Mouse (Mus musculus) heart, adult 2 months (tissue): ENCODE measurements around the gene Ppcs.

Experiments used
- CTCF ChIP-seq: fragments of 200-600 bp; IDR thresholded peaks from 2 replicates; pipeline ENCODE4 v1.8.1; 2022; ENCODE audit warnings: antibody characterized with exemption, mild to moderate bottlenecking, moderate library complexity
- EP300 ChIP-seq: fragments of 200-500 bp; IDR thresholded peaks from 2 replicates; pipeline ENCODE4 v1.6.1; 2011; ENCODE audit warnings: low read depth, low read length, control low read depth; ENCODE audit not compliant: insufficient read depth
- POLR2A ChIP-seq: fragments of 200-500 bp; IDR thresholded peaks from 2 replicates; pipeline ENCODE4 v1.6.1; 2011; ENCODE audit warnings: mild to moderate bottlenecking, low read depth, low read length, control low read depth; ENCODE audit not compliant: insufficient read depth

GRCm38 (mm10) chr4:119369460-119369859 is 52.8 kb downstream of the Ppcs start:
- peak; percentile 51 for TF ChIP-seq CTCF
- no peak for TF ChIP-seq POLR2A
- TF ChIP-seq EP300 = no peak
